In genomic region chr7:97696133-97696505, GRCm38 (mm10) we compare ENCODE assay signal across 8 mouse cellular contexts. TPM values are rescaled to one million over a fixed set of nuclear protein-coding genes. Genes with fewer than 3 reads are reported as not detected.
DNase-seq lines count a peak whose midpoint lies in the region; ATAC-seq and TF ChIP-seq lines count a peak whose summit lies in the region.

No protein-coding gene starts in this region.

- peak overlapping the region; percentile 66 for H3K27ac ChIP-seq in heart, embryonic 13.5 days (replicated peaks)
- H3K27ac ChIP-seq in brown adipose tissue, adult 24 weeks (replicated peaks; ENCODE audit: low read depth, low read length): peak overlapping the region; percentile 45
- H3K27ac ChIP-seq in hindbrain, embryonic 16.5 days (ENCODE audit: low read depth, low read length): peak overlapping the region; percentile 70
- H3K27ac ChIP-seq in midbrain, embryonic 10.5 days (replicated peaks): peak overlapping the region; percentile 93

- H3K79me3 ChIP-seq in C2C12 (ENCODE audit: low read depth): peaks cover 37% of the 10 kb centered on the region

- H3K4me3 ChIP-seq in heart, embryonic 13.5 days: peak overlapping the region; percentile 99
- peak overlapping the region; percentile 85 for H3K4me3 ChIP-seq in C2C12 (ENCODE audit: insufficient read depth, poor library complexity, severe bottlenecking)
- peak overlapping the region; percentile 93 for H3K4me3 ChIP-seq in brown adipose tissue, adult 24 weeks (ENCODE audit: insufficient read depth, low read depth, low read length)
- H3K4me3 ChIP-seq in hindbrain, embryonic 16.5 days (ENCODE audit: low read length): peak overlapping the region; percentile 92
- H3K4me3 ChIP-seq in midbrain, embryonic 10.5 days: peak overlapping the region; percentile 93

- peak overlapping the region; percentile 96 for H3K9ac ChIP-seq in heart, embryonic 13.5 days
- peak overlapping the region; percentile 88 for H3K9ac ChIP-seq in hindbrain, embryonic 16.5 days (ENCODE audit: low read depth, low read length)

- peak overlapping the region; percentile 72 for H3K4me2 ChIP-seq in heart, embryonic 13.5 days
- peak overlapping the region; percentile 75 for H3K4me2 ChIP-seq in hindbrain, embryonic 16.5 days (ENCODE audit: low read length)

- no peak for TF ChIP-seq CTCF in C2C12 (IDR thresholded peaks at IDR 0.05; ENCODE audit: control insufficient read depth, insufficient read depth, insufficient read length)

- H3ac ChIP-seq in C2C12 (ENCODE audit: control insufficient read depth, insufficient read length, low read depth): no peak overlapping the region

- H3K9me3 ChIP-seq in heart, embryonic 13.5 days: peaks cover 3% of the 10 kb centered on the region; the same call in 1 of the 2 replicates
- 0 out of 2 replicates have a peak, but pooled peaks cover 2% of the 10 kb centered on the region for H3K9me3 ChIP-seq in hindbrain, embryonic 16.5 days (ENCODE audit: control insufficient read depth, low read length)
- peaks cover 13% of the 10 kb centered on the region; the same call in 1 of the 2 replicates for H3K9me3 ChIP-seq in midbrain, embryonic 10.5 days (replicated peaks)

- ATAC-seq in heart, embryonic 13.5 days (ENCODE audit: extremely low read depth, insufficient number of reproducible peaks, low FRiP score, low TSS enrichment): no peak
- peak; percentile 86 for ATAC-seq in hindbrain, embryonic 16.5 days

- 31% methylated on average over 19 of the region's 19 CpGs for WGBS in heart, embryonic 13.5 days
- 33% methylated on average over 19 of the region's 19 CpGs for WGBS in hindbrain, embryonic 16.5 days
- 42% methylated on average over 19 of the region's 19 CpGs for WGBS in midbrain, embryonic 10.5 days

- peaks cover 15% of the 10 kb centered on the region for H3K4me1 ChIP-seq in heart, embryonic 13.5 days
- peaks cover 4% of the 10 kb centered on the region for H3K4me1 ChIP-seq in brown adipose tissue, adult 24 weeks (ENCODE audit: control insufficient read depth, insufficient read depth, insufficient read length, low read length)
- peaks cover 14% of the 10 kb centered on the region for H3K4me1 ChIP-seq in hindbrain, embryonic 16.5 days (ENCODE audit: control insufficient read depth, insufficient read depth, low read depth, low read length)
- H3K4me1 ChIP-seq in midbrain, embryonic 10.5 days: peaks cover 18% of the 10 kb centered on the region

- H3K79me2 ChIP-seq in C2C12 (ENCODE audit: control insufficient read depth, insufficient read depth): peaks cover 49% of the 10 kb centered on the region

- H3K36me3 ChIP-seq in heart, embryonic 13.5 days: peaks cover 16% of the 10 kb centered on the region
- no peaks in the 10 kb centered on the region for H3K36me3 ChIP-seq in C2C12 (ENCODE audit: control insufficient read depth, insufficient read depth)
- peaks cover 3% of the 10 kb centered on the region; the same call in 1 of the 2 replicates for H3K36me3 ChIP-seq in hindbrain, embryonic 16.5 days (ENCODE audit: control insufficient read depth, insufficient read depth, low read length)
- H3K36me3 ChIP-seq in midbrain, embryonic 10.5 days: peaks cover 29% of the 10 kb centered on the region

- DNase-seq in heart, postnatal 4 days: no peak
- no peak for DNase-seq in midbrain, embryonic 10.5 days (ENCODE audit: low spot score)
- no peak for DNase-seq in natural killer cell, adult 2 months (ENCODE audit: low spot score in 2 of 2)
- DNase-seq in frontal cortex, postnatal 14 days (ENCODE audit: low spot score in 2 of 2): no peak

- H3K27me3 ChIP-seq in heart, embryonic 13.5 days (replicated peaks): no peaks in the 10 kb centered on the region
- H3K27me3 ChIP-seq in C2C12 (ENCODE audit: control insufficient read depth, insufficient read depth, insufficient read length): no peaks in the 10 kb centered on the region
- H3K27me3 ChIP-seq in hindbrain, embryonic 16.5 days (replicated peaks; ENCODE audit: control insufficient read depth, insufficient read depth, low read length): no peaks in the 10 kb centered on the region
- H3K27me3 ChIP-seq in midbrain, embryonic 10.5 days (ENCODE audit: low read depth, poor library complexity, severe bottlenecking): no peaks in the 10 kb centered on the region

TF ChIP-seq in C2C12, 6 proteins besides CTCF, POLR2A, EP300 and RAD21:
- TF ChIP-seq CEBPB (IDR thresholded peaks at IDR 0.05; ENCODE audit: low read depth): no peak
- TF ChIP-seq MYOD1 (IDR thresholded peaks at IDR 0.05; ENCODE audit: control insufficient read depth, insufficient read length, low read depth): no peak
- no peak for TF ChIP-seq MYOG (IDR thresholded peaks at IDR 0.05; ENCODE audit: control insufficient read depth, extremely low read depth, insufficient read length)
- no peak for TF ChIP-seq MAX (IDR thresholded peaks at IDR 0.05)
- no peak for TF ChIP-seq USF1 (IDR thresholded peaks at IDR 0.05; ENCODE audit: low read depth)
- no peak for TF ChIP-seq FOSL1 (IDR thresholded peaks at IDR 0.05; ENCODE audit: insufficient read depth, low read length, poor library complexity, severe bottlenecking)

RNA-seq across cellular contexts. Expression of gene Clns1a, which starts 0.3 kb away (rescaled TPM):
- polyA plus RNA-seq in heart, embryonic 13.5 days (2015; fragmentation: Nextera tagmentation; extraction: Ambion mirVana): 96.0 and 110 TPM in 2 replicates
- total RNA-seq in heart, postnatal 4 days (2021): 10 to 100 TPM; 41.6 to 43.4 TPM
- polyA plus RNA-seq in C2C12 (2012; fragmentation: generic; extraction: Trizol): 66.5 TPM
- polyA plus RNA-seq in brown adipose tissue, adult 24 weeks (2012; ENCODE audit: insufficient read depth, insufficient read length, missing spikeins): 35.8 and 36.6 TPM in 2 replicates
- 184 TPM in 2 replicates for polyA plus RNA-seq in hindbrain, embryonic 16.5 days (2015; fragmentation: Nextera tagmentation; extraction: Ambion mirVana)
- 262 and 299 TPM in 2 replicates for polyA plus RNA-seq in midbrain, embryonic 10.5 days (2016; fragmentation: Nextera tagmentation; extraction: Ambion mirVana)

RNA-seq across cellular contexts. Expression of gene Aqp11, which starts 42.0 kb away (rescaled TPM):
- polyA plus RNA-seq in heart, embryonic 13.5 days (2015; fragmentation: Nextera tagmentation; extraction: Ambion mirVana): 2.4 and 2.7 TPM in 2 replicates
- total RNA-seq in heart, postnatal 4 days (2021): 1 to 10 TPM; 1.1 to 1.9 TPM
- 0.55 TPM for polyA plus RNA-seq in C2C12 (2012; fragmentation: generic; extraction: Trizol)
- polyA plus RNA-seq in brown adipose tissue, adult 24 weeks (2012; ENCODE audit: insufficient read depth, insufficient read length, missing spikeins): 3.3 and 4.6 TPM in 2 replicates
- polyA plus RNA-seq in hindbrain, embryonic 16.5 days (2015; fragmentation: Nextera tagmentation; extraction: Ambion mirVana): 23.2 and 24.5 TPM in 2 replicates
- 5.3 and 5.7 TPM in 2 replicates for polyA plus RNA-seq in midbrain, embryonic 10.5 days (2016; fragmentation: Nextera tagmentation; extraction: Ambion mirVana)
